Mouse (Mus musculus) hindbrain, embryonic 14.5 days (tissue): ENCODE data around the gene Dusp2. TPM values are rescaled to one million over a fixed set of nuclear protein-coding genes. Genes with fewer than 3 reads are reported as not detected.
A peak's percentile ranks its signal among the peaks of the same experiment; 100 is the strongest.

Source experiments
- ATAC-seq: fragments of 200-750 bp; cut with Nextera tagmentation; 2 replicates; pipeline ENCODE4 v1.8.0; 2017; ENCODE audit warnings: moderate number of reproducible peaks, mild to moderate bottlenecking, moderate TSS enrichment, moderate library complexity; ENCODE audit not compliant: low FRiP score
- DNase-seq: peaks from one replicate; pipeline ENCODE4 v3.0.0-alpha.2; 2015; ENCODE audit warnings: low spot score
- H3K27ac ChIP-seq: fragments of 300-500 bp; sonication (generic); 2 replicates; pipeline ENCODE4 v1.5.1; 2014; ENCODE audit warnings: mild to moderate bottlenecking, moderate library complexity
- H3K27me3 ChIP-seq: fragments of 300-500 bp; sonication (generic); 2 replicates; pipeline ENCODE4 v1.6.1; 2014; ENCODE audit warnings: mild to moderate bottlenecking, low read length, mixed read lengths; ENCODE audit not compliant: control insufficient read depth, insufficient read depth
- H3K36me3 ChIP-seq: fragments of 300-500 bp; sonication (generic); replicated peaks from 2 replicates; pipeline ENCODE4 v1.6.1; 2014; ENCODE audit not compliant: control insufficient read depth, insufficient read depth
- H3K4me1 ChIP-seq: fragments of 300-500 bp; sonication (generic); replicated peaks from 2 replicates; pipeline ENCODE4 v1.6.1; 2014; ENCODE audit warnings: antibody characterized with exemption, low read length, mixed read lengths; ENCODE audit not compliant: control insufficient read depth, insufficient read depth
- H3K4me2 ChIP-seq: fragments of 300-500 bp; sonication (generic); replicated peaks from 2 replicates; pipeline ENCODE4 v1.6.1; 2014; ENCODE audit warnings: mild to moderate bottlenecking, moderate library complexity
- H3K4me3 ChIP-seq: fragments of 300-500 bp; sonication (generic); replicated peaks from 2 replicates; pipeline ENCODE4 v1.5.1; 2014; ENCODE audit warnings: mild to moderate bottlenecking, low read length
- H3K9ac ChIP-seq: fragments of 300-500 bp; sonication (generic); 2 replicates; pipeline ENCODE4 v1.6.1; 2014
- H3K9me3 ChIP-seq: fragments of 300-500 bp; sonication (generic); 2 replicates; pipeline ENCODE4 v1.6.1; 2016; ENCODE audit warnings: low read length; ENCODE audit not compliant: control insufficient read depth
- WGBS: fragments of 180-500 bp; shearing (Covaris S2); extraction: QIAGEN DNeasy Blood & Tissue Kit; methylation state at CpG from one replicate; pipeline ENCODE4 v1.1.7; 2014; 5-methylcytosine and 5-hydroxymethylcytosine counted together
- polyA plus RNA-seq: library from polyadenylated mRNA; unstranded; fragments of >200 nt; fragmentation: Nextera tagmentation; extraction: Ambion mirVana; gene quantifications from 2 replicates; pipeline ENCODE4 v1.2.1, GENCODE M21; 2014

Dusp2 gene
- polyA plus RNA-seq, 1 experiment from 2014 or later = 12.5 TPM

GRCm38 (mm10) chr2:127347147-127347985 lies 11.4 kb downstream of the Dusp2 start:
- no peaks in the 10 kb centered on the region for H3K27me3 ChIP-seq
- no peak for ATAC-seq
- H3K27ac ChIP-seq = no peak overlapping the region
- no peak overlapping the region for H3K4me2 ChIP-seq
- H3K9me3 ChIP-seq = no peaks in the 10 kb centered on the region
- H3K9ac ChIP-seq = no peak overlapping the region
- no peak overlapping the region for H3K4me3 ChIP-seq
- H3K36me3 ChIP-seq = no peaks in the 10 kb centered on the region
- 82% methylated on average over 13 of the region's 13 CpGs for WGBS
- DNase-seq = no peak
- H3K4me1 ChIP-seq = no peaks in the 10 kb centered on the region

- no peak overlapping the region for H3K4me3 ChIP-seq
- no peak for DNase-seq
- no peak overlapping the region for H3K4me2 ChIP-seq
- H3K27me3 ChIP-seq = 0 out of 2 replicates have a peak, but pooled peaks cover 3% of the 10 kb centered on the region
- H3K36me3 ChIP-seq = no peaks in the 10 kb centered on the region
- no peak for ATAC-seq
- H3K9me3 ChIP-seq = no peaks in the 10 kb centered on the region
- H3K27ac ChIP-seq = no peak overlapping the region
- no peak overlapping the region for H3K9ac ChIP-seq
- H3K4me1 ChIP-seq = no peaks in the 10 kb centered on the region
- whole genome bisulfite sequencing = 94% methylated on average over 4 of the region's 4 CpGs
Observed at GRCm38 (mm10) chr2:127353881-127354280, 17.9 kb downstream of the Dusp2 start.

GRCm38 (mm10) chr2:127362459-127363281 lies 26.7 kb downstream of the Dusp2 start, which contains the start of gene Adra2b:
Gene Adra2b (plus strand): TSS chr2:127363208.
- Histone ChIP-seq H3K4me3 (peak within 1 kb of the TSS; percentile 35), H3K27ac (no peak within 1 kb of the TSS), H3K9ac (peak within 1 kb of the TSS; percentile 25; the same call in 1 of the 2 replicates), H3K4me1 (0 out of 2 replicates have a peak, but pooled peaks cover 4% of the 10 kb centered on the region), H3K36me3 (no peaks in the 10 kb centered on the region), H3K9me3 (no peaks in the 10 kb centered on the region), H3K27me3 (peaks cover 63% of the 10 kb centered on the region), H3K4me2 (peak within 1 kb of the TSS; percentile 62)
- under 1% methylated on average over 49 of the region's 49 CpGs for WGBS
- DNase-seq = peak; percentile 79
- peak; percentile 64 for ATAC-seq

- DNase-seq = no peak
- Histone ChIP-seq H3K27me3 (peaks cover 62% of the 10 kb centered on the region), H3K4me1 (0 out of 2 replicates have a peak, but pooled peaks cover 4% of the 10 kb centered on the region), H3K4me2 (peak overlapping the region; percentile 62), H3K36me3 (no peaks in the 10 kb centered on the region), H3K9me3 (no peaks in the 10 kb centered on the region), H3K9ac (0 out of 2 replicates have a peak overlapping the region, but pooled peaks have one; percentile 25), H3K27ac (no peak overlapping the region), H3K4me3 (peak overlapping the region; percentile 35)
- WGBS = 2% methylated on average over 28 of the region's 28 CpGs
- ATAC-seq = peak; percentile 25; the same call in 1 of the 2 replicates
Observed at GRCm38 (mm10) chr2:127363282-127363652, 27.3 kb downstream of the Dusp2 start.

- Histone ChIP-seq H3K9ac (no peak overlapping the region), H3K27me3 (peaks cover 62% of the 10 kb centered on the region), H3K36me3 (no peaks in the 10 kb centered on the region), H3K4me3 (peak overlapping the region; percentile 35), H3K9me3 (no peaks in the 10 kb centered on the region), H3K27ac (no peak overlapping the region), H3K4me1 (0 out of 2 replicates have a peak, but pooled peaks cover 4% of the 10 kb centered on the region), H3K4me2 (peak overlapping the region; percentile 62)
- WGBS = 5% methylated on average over 20 of the region's 20 CpGs
- ATAC-seq (no peak), DNase-seq (no peak)
Observed at GRCm38 (mm10) chr2:127363696-127364095, 27.7 kb downstream of the Dusp2 start.

GRCm38 (mm10) chr2:127364452-127364851 lies 28.5 kb downstream of the Dusp2 start:
- Histone ChIP-seq H3K27ac (no peak overlapping the region), H3K4me2 (no peak overlapping the region; the same call in 1 of the 2 replicates), H3K9ac (no peak overlapping the region), H3K4me3 (no peak overlapping the region), H3K4me1 (0 out of 2 replicates have a peak, but pooled peaks cover 4% of the 10 kb centered on the region), H3K36me3 (no peaks in the 10 kb centered on the region), H3K9me3 (no peaks in the 10 kb centered on the region), H3K27me3 (peaks cover 62% of the 10 kb centered on the region)
- DNase-seq (no peak), ATAC-seq (no peak)
- WGBS = 20% methylated on average over 8 of the region's 8 CpGs

- ATAC-seq (no peak), DNase-seq (no peak)
- Histone ChIP-seq H3K9me3 (no peaks in the 10 kb centered on the region), H3K4me2 (no peak overlapping the region), H3K36me3 (no peaks in the 10 kb centered on the region), H3K4me1 (0 out of 2 replicates have a peak, but pooled peaks cover 4% of the 10 kb centered on the region), H3K4me3 (no peak overlapping the region), H3K9ac (no peak overlapping the region), H3K27ac (no peak overlapping the region), H3K27me3 (peaks cover 44% of the 10 kb centered on the region)
- 73% methylated on average over 10 of the region's 10 CpGs for WGBS
Observed at GRCm38 (mm10) chr2:127367126-127367820, 31.3 kb downstream of the Dusp2 start.

- Histone ChIP-seq H3K27me3 (peaks cover 20% of the 10 kb centered on the region), H3K4me3 (no peak overlapping the region), H3K36me3 (no peaks in the 10 kb centered on the region), H3K9ac (no peak overlapping the region), H3K4me1 (no peaks in the 10 kb centered on the region), H3K27ac (no peak overlapping the region), H3K4me2 (no peak overlapping the region), H3K9me3 (no peaks in the 10 kb centered on the region)
- no peak for ATAC-seq
- 60% methylated on average over 5 of the region's 5 CpGs for WGBS
- no peak for DNase-seq
Observed at GRCm38 (mm10) chr2:127369703-127370376, 33.9 kb downstream of the Dusp2 start.
